Mouse (Mus musculus) testis, adult 2 months (tissue): ENCODE measurements around the gene Tmem203. TPM values are rescaled to one million over a fixed set of nuclear protein-coding genes. Genes with fewer than 3 reads are reported as not detected.
A peak's percentile ranks its signal among the peaks of the same experiment; 100 is the strongest.

Experiments used
- H3K27ac ChIP-seq: fragments of 200-500 bp; 2 replicates; pipeline ENCODE4 v1.5.1; 2012; ENCODE audit warnings: low read depth, low read length; ENCODE audit not compliant: control insufficient read depth, insufficient read depth
- H3K27me3 ChIP-seq: fragments of 200-500 bp; 2 replicates; pipeline ENCODE4 v1.6.1; 2012; ENCODE audit warnings: mild to moderate bottlenecking, low read length, moderate library complexity; ENCODE audit not compliant: control insufficient read depth, insufficient read depth
- H3K36me3 ChIP-seq: fragments of 200-500 bp; 2 replicates; pipeline ENCODE4 v1.6.1; 2012; ENCODE audit warnings: mild to moderate bottlenecking, low read length; ENCODE audit not compliant: control insufficient read depth, insufficient read depth
- H3K4me1 ChIP-seq: fragments of 200-500 bp; 2 replicates; pipeline ENCODE4 v1.6.1; 2012; ENCODE audit warnings: low read length; ENCODE audit not compliant: control insufficient read depth, insufficient read depth
- H3K4me3 ChIP-seq: fragments of 200-500 bp; 2 replicates; pipeline ENCODE4 v1.5.1; 2012; ENCODE audit warnings: low read depth, mild to moderate bottlenecking, low read length, moderate library complexity, mixed read lengths; ENCODE audit not compliant: control insufficient read depth
- CTCF ChIP-seq: fragments of 200-500 bp; IDR thresholded peaks from 2 replicates; pipeline ENCODE4 v1.5.1; 2012; ENCODE audit warnings: low read depth, mild to moderate bottlenecking, inconsistent platforms, low read length, moderate library complexity; ENCODE audit not compliant: control insufficient read depth, insufficient read depth, insufficient replicate concordance
- POLR2A ChIP-seq: fragments of 200-500 bp; IDR thresholded peaks from 2 replicates; pipeline ENCODE4 v1.6.1; 2012; ENCODE audit warnings: low read depth, mild to moderate bottlenecking, inconsistent platforms, low read length, moderate library complexity; ENCODE audit not compliant: control insufficient read depth
- polyA plus RNA-seq: library from polyadenylated mRNA; depleted of rRNA; stranded (reverse); fragments of >200 nt; gene quantifications from 2 replicates; pipeline ENCODE4 v1.2.3, GENCODE M21; 2012

Tmem203 gene
- polyA plus RNA-seq, 1 experiment, result 63.3 TPM

- H3K27me3 ChIP-seq, result no peaks in the 10 kb centered on the region
- no peaks in the 10 kb centered on the region; the same call in 1 of the 2 replicates for H3K36me3 ChIP-seq
- no peak overlapping the region for H3K27ac ChIP-seq
- TF ChIP-seq POLR2A (no peak), CTCF (no peak)
- no peak overlapping the region for H3K4me3 ChIP-seq
- peaks cover 20% of the 10 kb centered on the region for H3K4me1 ChIP-seq
Observed at GRCm38 (mm10) chr2:25258887-25259286, 3.6 kb downstream of the Tmem203 start.

DNA sequence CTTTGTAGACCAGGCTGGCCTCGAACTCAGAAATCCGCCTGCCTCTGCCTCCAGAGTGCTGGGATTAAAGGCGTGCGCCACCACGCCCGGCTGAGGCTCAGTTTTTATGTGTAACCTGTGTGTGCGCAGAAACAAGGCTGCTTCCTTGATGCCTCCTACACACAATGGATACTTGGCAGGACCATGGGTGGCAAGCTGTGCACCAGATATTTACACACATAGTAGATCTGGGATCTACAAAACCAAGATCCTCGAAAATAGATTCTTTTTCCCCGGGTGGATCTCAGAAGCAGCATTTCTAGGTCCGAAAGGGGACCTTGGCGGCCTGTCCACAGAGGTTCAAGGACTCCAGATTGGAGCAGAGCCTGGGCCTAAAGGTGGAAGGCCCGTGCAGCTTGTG, 6.6 kb downstream of the Tmem203 start:
- H3K4me1 ChIP-seq, result peaks cover 24% of the 10 kb centered on the region
- no peaks in the 10 kb centered on the region; the same call in 1 of the 2 replicates for H3K36me3 ChIP-seq
- TF ChIP-seq POLR2A (no peak), CTCF (no peak)
- no peaks in the 10 kb centered on the region for H3K27me3 ChIP-seq
- H3K27ac ChIP-seq, result peak overlapping the region; percentile 83
- peak overlapping the region; percentile 91 for H3K4me3 ChIP-seq

DNA sequence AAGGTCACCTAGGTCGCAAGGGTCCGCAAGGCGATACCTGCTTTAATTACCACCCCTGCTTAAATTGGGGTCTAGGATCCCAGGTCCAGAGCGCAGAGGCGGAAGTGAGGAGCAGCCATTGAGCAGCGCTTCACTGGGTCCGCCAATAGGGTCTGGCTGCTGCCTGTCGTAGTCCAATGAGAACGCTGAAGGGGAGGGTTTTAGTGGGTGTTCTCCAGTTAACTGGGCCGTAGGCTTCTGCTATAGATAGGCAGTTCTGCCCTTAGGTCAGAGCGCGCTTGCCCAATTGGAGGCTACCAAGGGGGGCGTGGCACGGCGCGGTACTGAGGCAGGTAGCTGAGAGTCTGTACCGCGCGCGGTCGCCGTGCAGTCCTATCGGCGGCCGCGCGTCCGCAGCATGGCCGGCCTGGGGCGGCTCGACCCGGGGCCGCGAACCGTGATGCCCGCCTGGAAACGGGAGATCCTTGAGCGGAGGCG, 7.1 kb downstream of the Tmem203 start, which contains the start of gene Tprn:
TSS of gene Tprn (plus strand) at position 328 of the 477 bp plus-strand sequence.
- H3K27ac ChIP-seq, result peak within 1 kb of the TSS; percentile 83

GRCm38 (mm10) chr2:25262795-25263622, 7.8 kb downstream of the Tmem203 start:
- Histone ChIP-seq H3K4me3 (peak overlapping the region; percentile 91), H3K27ac (peak overlapping the region; percentile 51), H3K36me3 (no peaks in the 10 kb centered on the region; the same call in 1 of the 2 replicates), H3K4me1 (peaks cover 24% of the 10 kb centered on the region), H3K27me3 (no peaks in the 10 kb centered on the region)
- TF ChIP-seq POLR2A (no peak; the same call in 1 of the 2 replicates), CTCF (no peak)

More for the DNA sequence above, 7.1 kb downstream of the Tmem203 start, which contains the start of gene Tprn:
- Histone ChIP-seq H3K4me3 (peak within 1 kb of the TSS; percentile 91), H3K4me1 (peaks cover 24% of the 10 kb centered on the region), H3K27me3 (no peaks in the 10 kb centered on the region), H3K36me3 (no peaks in the 10 kb centered on the region; the same call in 1 of the 2 replicates)
- TF ChIP-seq POLR2A (peak; percentile 72; the same call in 1 of the 2 replicates), CTCF (no peak)

DNA sequence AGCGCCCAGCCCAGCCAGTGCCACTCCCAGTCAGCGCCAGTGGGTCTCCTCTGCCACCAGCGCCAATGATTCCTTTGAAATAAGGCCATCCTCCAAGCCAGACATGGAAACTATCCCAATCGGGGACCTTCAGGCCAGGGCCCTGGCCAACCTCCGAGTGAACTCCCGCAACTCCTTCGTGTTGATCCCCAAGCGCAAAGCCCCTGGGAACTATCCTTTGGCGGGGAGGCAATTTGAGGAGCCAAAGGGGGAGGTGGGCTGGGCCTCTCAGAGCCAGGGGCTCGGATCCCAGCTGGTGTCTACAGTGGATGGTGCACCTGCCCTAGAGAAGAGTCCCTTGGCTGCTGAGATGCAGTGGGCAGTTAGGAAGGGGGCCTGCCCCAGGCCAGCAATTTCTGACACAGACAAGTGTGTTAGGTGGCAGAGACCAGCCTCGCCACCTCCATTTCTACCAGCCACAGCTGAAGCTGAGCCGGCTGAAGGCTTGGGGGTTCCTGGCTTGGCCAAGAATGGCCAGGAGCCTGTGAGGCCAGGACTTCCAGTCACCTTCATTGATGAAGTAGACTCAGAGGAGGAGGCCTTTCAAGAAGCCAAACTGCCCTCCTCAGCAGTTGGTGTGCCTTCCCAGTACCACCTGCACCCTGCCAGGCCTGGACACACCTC, 8.5 kb downstream of the Tmem203 start:
- Histone ChIP-seq H3K4me3 (peak overlapping the region; percentile 91), H3K27ac (peak overlapping the region; percentile 51), H3K27me3 (no peaks in the 10 kb centered on the region), H3K4me1 (peaks cover 24% of the 10 kb centered on the region), H3K36me3 (no peaks in the 10 kb centered on the region; the same call in 1 of the 2 replicates)
- no peak for TF ChIP-seq POLR2A
- no peak for TF ChIP-seq CTCF

- Histone ChIP-seq H3K4me1 (peaks cover 24% of the 10 kb centered on the region), H3K27ac (peak overlapping the region; percentile 41; the same call in 1 of the 2 replicates), H3K36me3 (no peaks in the 10 kb centered on the region; the same call in 1 of the 2 replicates), H3K27me3 (no peaks in the 10 kb centered on the region), H3K4me3 (peak overlapping the region; percentile 91)
- TF ChIP-seq CTCF (no peak), POLR2A (no peak)
Observed at GRCm38 (mm10) chr2:25264286-25264660, 9.0 kb downstream of the Tmem203 start.

GRCm38 (mm10) chr2:25264851-25265250, 9.6 kb downstream of the Tmem203 start:
- no peaks in the 10 kb centered on the region for H3K27me3 ChIP-seq
- no peak overlapping the region for H3K27ac ChIP-seq
- no peaks in the 10 kb centered on the region; the same call in 1 of the 2 replicates for H3K36me3 ChIP-seq
- peaks cover 24% of the 10 kb centered on the region for H3K4me1 ChIP-seq
- peak overlapping the region; percentile 91 for H3K4me3 ChIP-seq
- TF ChIP-seq POLR2A (no peak), CTCF (no peak)
